Mouse (Mus musculus): Measurements from ENCODE around the gene Itga9. TPM values are rescaled to one million over a fixed set of nuclear protein-coding genes. Genes with fewer than 3 reads are reported as not detected.

Itga9 gene
- total RNA-seq, 2 experiments from 2014 or later = 4.9 to 5.6 TPM

- DNase-seq (ENCODE audit: extremely low spot score in 1 of 2, low spot score in 1 of 2) = no peak
These were observed 404 bp downstream of the Itga9 start for GRCm38 (mm10) chr9:118606817-118607371.

- no peak for DNase-seq (ENCODE audit: extremely low spot score in 1 of 2, low spot score in 1 of 2)
These were observed 1.4 kb downstream of the Itga9 start for GRCm38 (mm10) chr9:118607701-118608401.

- no peak for DNase-seq (ENCODE audit: extremely low spot score in 1 of 2, low spot score in 1 of 2)
These were observed 2.1 kb downstream of the Itga9 start for GRCm38 (mm10) chr9:118608556-118608955.

- peak in 1 of 2 experiments; percentile 52 for DNase-seq (ENCODE audit: extremely low spot score in 1 of 2, low spot score in 1 of 2)
These were observed 3.6 kb downstream of the Itga9 start for GRCm38 (mm10) chr9:118610060-118610459.

- peak in 1 of 2 experiments; percentile 26 for DNase-seq (ENCODE audit: extremely low spot score in 1 of 2, low spot score in 1 of 2)
These were observed 4.6 kb downstream of the Itga9 start for GRCm38 (mm10) chr9:118611111-118611541.

GRCm38 (mm10) chr9:118611958-118612581, 5.6 kb downstream of the Itga9 start:
- DNase-seq (ENCODE audit: extremely low spot score in 1 of 2, low spot score in 1 of 2) = no peak

- DNase-seq (ENCODE audit: extremely low spot score in 1 of 2, low spot score in 1 of 2) = no peak
These were observed 10.7 kb downstream of the Itga9 start for GRCm38 (mm10) chr9:118617237-118617636.

GRCm38 (mm10) chr9:118618732-118619250, 12.3 kb downstream of the Itga9 start:
- no peak for DNase-seq (ENCODE audit: extremely low spot score in 1 of 2, low spot score in 1 of 2)

- no peak for DNase-seq (ENCODE audit: extremely low spot score in 1 of 2, low spot score in 1 of 2)
These were observed 14.3 kb downstream of the Itga9 start for GRCm38 (mm10) chr9:118620807-118621206.

GRCm38 (mm10) chr9:118621691-118622090, 15.2 kb downstream of the Itga9 start:
- DNase-seq (ENCODE audit: extremely low spot score in 1 of 2, low spot score in 1 of 2) = no peak

- peak in 1 of 2 experiments; percentile 40 for DNase-seq (ENCODE audit: extremely low spot score in 1 of 2, low spot score in 1 of 2)
These were observed 16.1 kb downstream of the Itga9 start for GRCm38 (mm10) chr9:118622376-118623166.

GRCm38 (mm10) chr9:118623483-118623882, 17.0 kb downstream of the Itga9 start:
- no peak for DNase-seq (ENCODE audit: extremely low spot score in 1 of 2, low spot score in 1 of 2)

- no peak for DNase-seq (ENCODE audit: extremely low spot score in 1 of 2, low spot score in 1 of 2)
These were observed 17.7 kb downstream of the Itga9 start for GRCm38 (mm10) chr9:118624146-118624545.

GRCm38 (mm10) chr9:118629763-118630379, 23.4 kb downstream of the Itga9 start:
- DNase-seq (ENCODE audit: extremely low spot score in 1 of 2, low spot score in 1 of 2) = no peak

- DNase-seq (ENCODE audit: extremely low spot score in 1 of 2, low spot score in 1 of 2) = no peak
These were observed 25.6 kb downstream of the Itga9 start for GRCm38 (mm10) chr9:118631775-118632757.

GRCm38 (mm10) chr9:118632758-118633143, 26.3 kb downstream of the Itga9 start:
- DNase-seq (ENCODE audit: extremely low spot score in 1 of 2, low spot score in 1 of 2) = no peak

GRCm38 (mm10) chr9:118638642-118639210, 32.2 kb downstream of the Itga9 start:
- no peak for DNase-seq (ENCODE audit: extremely low spot score in 1 of 2, low spot score in 1 of 2)

GRCm38 (mm10) chr9:118645698-118646355, 39.3 kb downstream of the Itga9 start:
- DNase-seq (ENCODE audit: extremely low spot score in 1 of 2, low spot score in 1 of 2) = no peak

Measured in layer of hippocampus, postnatal 25 days (tissue).